Mouse (Mus musculus) heart, embryonic 11.5 days (tissue): Measurements from ENCODE around the gene Dazap2. TPM values are rescaled to one million over a fixed set of nuclear protein-coding genes. Genes with fewer than 3 reads are reported as not detected.

Experiments
- ATAC-seq: fragments of 200-750 bp; cut with Nextera tagmentation; replicated peaks from 2 replicates; pipeline ENCODE4 v1.8.0; 2017; ENCODE audit warnings: moderate library complexity; ENCODE audit not compliant: insufficient number of reproducible peaks, low FRiP score, low TSS enrichment
- H3K27ac ChIP-seq: fragments of 300-500 bp; sonication (generic); 2 replicates; pipeline ENCODE4 v1.5.1; 2014; ENCODE audit warnings: mild to moderate bottlenecking, low read depth, low read length
- H3K27me3 ChIP-seq: fragments of 300-500 bp; sonication (generic); 2 replicates; pipeline ENCODE4 v1.6.1; 2014; ENCODE audit warnings: mild to moderate bottlenecking, low read length, mixed read lengths; ENCODE audit not compliant: control insufficient read depth, insufficient read depth
- H3K36me3 ChIP-seq: fragments of 300-500 bp; sonication (generic); 2 replicates; pipeline ENCODE4 v1.6.1; 2014; ENCODE audit warnings: mild to moderate bottlenecking, low read length, moderate library complexity, mixed read lengths; ENCODE audit not compliant: control insufficient read depth, insufficient read depth
- H3K4me1 ChIP-seq: fragments of 300-500 bp; sonication (generic); 2 replicates; pipeline ENCODE4 v1.6.1; 2014; ENCODE audit warnings: low read length; ENCODE audit not compliant: control insufficient read depth, insufficient read depth
- H3K4me2 ChIP-seq: fragments of 300-500 bp; sonication (generic); 2 replicates; pipeline ENCODE4 v1.6.1; 2014; ENCODE audit warnings: mild to moderate bottlenecking, moderate library complexity
- H3K4me3 ChIP-seq: fragments of 300-500 bp; sonication (generic); 2 replicates; pipeline ENCODE4 v1.5.1; 2014; ENCODE audit warnings: low read depth, low read length
- H3K9ac ChIP-seq: fragments of 300-500 bp; sonication (generic); 2 replicates; pipeline ENCODE4 v1.6.1; 2014; ENCODE audit warnings: mild to moderate bottlenecking, low read depth, low read length, moderate library complexity
- H3K9me3 ChIP-seq: fragments of 300-500 bp; sonication (generic); replicated peaks from 2 replicates; pipeline ENCODE4 v1.6.1; 2016; ENCODE audit warnings: low read length; ENCODE audit not compliant: control insufficient read depth
- WGBS: fragments of 180-500 bp; shearing (Covaris S2); extraction: QIAGEN DNeasy Blood & Tissue Kit; methylation state at CpG from one replicate; pipeline ENCODE4 v1.1.7; 2014; ENCODE audit not compliant: insufficient replicate concordance; 5-methylcytosine and 5-hydroxymethylcytosine counted together
- polyA plus RNA-seq: library from polyadenylated mRNA; unstranded; fragments of >200 nt; fragmentation: Nextera tagmentation; extraction: Ambion mirVana; gene quantifications from 2 replicates; pipeline ENCODE4 v1.2.1, GENCODE M21; 2014

Dazap2 gene
- polyA plus RNA-seq, 1 experiment from 2014 or later: 233 TPM

- H3K4me1 ChIP-seq: 0 out of 2 replicates have a peak, but pooled peaks cover 3% of the 10 kb centered on the region
- WGBS: 95% methylated on average over 1 of the region's 1 CpGs
- no peaks in the 10 kb centered on the region for H3K36me3 ChIP-seq
- no peak overlapping the region for H3K4me2 ChIP-seq
- no peak overlapping the region for H3K9ac ChIP-seq
- no peak overlapping the region for H3K4me3 ChIP-seq
- H3K27me3 ChIP-seq: no peaks in the 10 kb centered on the region
- ATAC-seq: no peak
- no peaks in the 10 kb centered on the region for H3K9me3 ChIP-seq
- H3K27ac ChIP-seq: no peak overlapping the region
Measured at GRCm38 (mm10) chr15:100654271-100654670, 39.1 kb downstream of the Dazap2 start.

DNA sequence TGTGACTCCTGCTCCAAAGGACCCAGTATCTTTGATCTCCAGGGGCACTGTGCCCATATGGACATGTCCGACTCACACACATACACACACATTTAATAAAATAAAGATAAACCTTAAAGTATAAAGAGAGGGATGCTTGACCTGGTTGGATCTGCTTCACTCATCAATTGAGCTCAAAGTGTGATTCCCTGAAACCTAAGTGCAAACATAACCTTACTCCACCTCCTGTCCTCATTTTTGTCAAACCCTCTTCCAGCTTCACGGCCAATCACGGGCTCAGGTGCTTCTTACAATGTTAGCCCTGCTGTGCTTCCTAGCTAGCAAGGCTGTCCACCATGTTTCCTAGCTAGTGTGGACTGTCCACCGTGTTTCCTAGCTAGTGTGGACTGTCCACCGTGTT, 40.1 kb downstream of the Dazap2 start:
- 82% methylated on average over 5 of the region's 5 CpGs for WGBS
- Histone ChIP-seq H3K9ac (no peak overlapping the region), H3K4me1 (0 out of 2 replicates have a peak, but pooled peaks cover 3% of the 10 kb centered on the region), H3K9me3 (no peaks in the 10 kb centered on the region), H3K27ac (no peak overlapping the region), H3K4me3 (no peak overlapping the region), H3K27me3 (no peaks in the 10 kb centered on the region), H3K4me2 (no peak overlapping the region), H3K36me3 (no peaks in the 10 kb centered on the region)
- ATAC-seq: no peak

DNA sequence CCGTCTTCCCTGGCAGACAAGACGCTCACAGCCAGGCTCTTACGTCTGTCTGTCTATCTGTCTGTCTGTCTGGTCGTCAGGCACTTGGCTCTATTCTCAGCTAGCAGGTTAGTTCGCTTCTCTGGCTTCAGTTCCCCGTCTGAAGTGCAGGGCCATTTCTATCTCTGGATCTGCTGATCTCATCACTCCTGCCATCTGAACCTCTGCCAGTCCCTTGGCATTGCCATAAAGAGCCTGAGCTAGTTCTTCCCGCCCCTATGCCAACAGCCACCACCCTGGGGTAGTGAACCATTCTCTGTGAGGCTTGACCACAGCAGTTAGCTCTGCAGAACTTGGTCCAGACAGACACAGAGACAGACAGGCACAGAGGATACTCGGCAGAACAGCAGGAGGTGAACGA, 45.2 kb downstream of the Dazap2 start:
- ATAC-seq: no peak
- H3K27ac ChIP-seq: no peak overlapping the region
- 0 out of 2 replicates have a peak, but pooled peaks cover 3% of the 10 kb centered on the region for H3K4me1 ChIP-seq
- no peaks in the 10 kb centered on the region for H3K9me3 ChIP-seq
- H3K4me2 ChIP-seq: no peak overlapping the region
- no peaks in the 10 kb centered on the region for H3K36me3 ChIP-seq
- no peaks in the 10 kb centered on the region; the same call in 1 of the 2 replicates for H3K27me3 ChIP-seq
- no peak overlapping the region for H3K4me3 ChIP-seq
- H3K9ac ChIP-seq: no peak overlapping the region
- 74% methylated on average over 9 of the region's 9 CpGs for WGBS

- H3K9ac ChIP-seq: no peak overlapping the region
- no peak for ATAC-seq
- H3K27me3 ChIP-seq: no peaks in the 10 kb centered on the region; the same call in 1 of the 2 replicates
- H3K9me3 ChIP-seq: no peaks in the 10 kb centered on the region
- H3K36me3 ChIP-seq: no peaks in the 10 kb centered on the region
- H3K27ac ChIP-seq: no peak overlapping the region
- 0 out of 2 replicates have a peak, but pooled peaks cover 4% of the 10 kb centered on the region for H3K4me1 ChIP-seq
- WGBS: 82% methylated on average over 5 of the region's 5 CpGs
- no peak overlapping the region for H3K4me3 ChIP-seq
- H3K4me2 ChIP-seq: no peak overlapping the region
Measured at GRCm38 (mm10) chr15:100660805-100661204, 45.7 kb downstream of the Dazap2 start.

DNA sequence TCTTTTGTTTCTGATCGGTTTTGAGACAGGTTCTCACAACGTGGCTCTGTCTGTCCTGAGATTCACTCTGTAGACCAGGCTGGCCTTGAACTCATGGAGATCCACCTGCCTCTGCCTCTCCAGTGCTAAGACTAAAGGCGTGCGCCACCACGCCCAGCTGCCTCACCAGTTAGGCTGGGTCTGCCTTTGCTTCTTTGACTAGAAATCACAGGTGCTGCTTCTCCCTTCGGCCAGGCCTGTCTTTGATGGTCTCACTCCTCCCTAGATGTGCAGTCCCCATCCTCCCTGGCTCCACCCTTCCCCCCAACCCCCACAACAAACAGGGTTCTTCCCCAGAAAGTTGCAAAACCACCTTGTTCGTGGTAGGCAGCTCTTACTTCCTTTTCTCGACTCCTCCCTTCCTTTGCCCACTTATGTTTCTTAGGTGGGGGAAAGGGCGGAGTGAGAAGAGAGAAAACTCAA, 49.7 kb downstream of the Dazap2 start:
- 76% methylated on average over 9 of the region's 9 CpGs for WGBS
- Histone ChIP-seq H3K9me3 (no peaks in the 10 kb centered on the region), H3K27ac (no peak overlapping the region), H3K27me3 (no peaks in the 10 kb centered on the region; the same call in 1 of the 2 replicates), H3K4me3 (no peak overlapping the region), H3K4me1 (peaks cover 11% of the 10 kb centered on the region; the same call in 1 of the 2 replicates), H3K36me3 (no peaks in the 10 kb centered on the region), H3K4me2 (no peak overlapping the region), H3K9ac (no peak overlapping the region)
- ATAC-seq: no peak

DNA sequence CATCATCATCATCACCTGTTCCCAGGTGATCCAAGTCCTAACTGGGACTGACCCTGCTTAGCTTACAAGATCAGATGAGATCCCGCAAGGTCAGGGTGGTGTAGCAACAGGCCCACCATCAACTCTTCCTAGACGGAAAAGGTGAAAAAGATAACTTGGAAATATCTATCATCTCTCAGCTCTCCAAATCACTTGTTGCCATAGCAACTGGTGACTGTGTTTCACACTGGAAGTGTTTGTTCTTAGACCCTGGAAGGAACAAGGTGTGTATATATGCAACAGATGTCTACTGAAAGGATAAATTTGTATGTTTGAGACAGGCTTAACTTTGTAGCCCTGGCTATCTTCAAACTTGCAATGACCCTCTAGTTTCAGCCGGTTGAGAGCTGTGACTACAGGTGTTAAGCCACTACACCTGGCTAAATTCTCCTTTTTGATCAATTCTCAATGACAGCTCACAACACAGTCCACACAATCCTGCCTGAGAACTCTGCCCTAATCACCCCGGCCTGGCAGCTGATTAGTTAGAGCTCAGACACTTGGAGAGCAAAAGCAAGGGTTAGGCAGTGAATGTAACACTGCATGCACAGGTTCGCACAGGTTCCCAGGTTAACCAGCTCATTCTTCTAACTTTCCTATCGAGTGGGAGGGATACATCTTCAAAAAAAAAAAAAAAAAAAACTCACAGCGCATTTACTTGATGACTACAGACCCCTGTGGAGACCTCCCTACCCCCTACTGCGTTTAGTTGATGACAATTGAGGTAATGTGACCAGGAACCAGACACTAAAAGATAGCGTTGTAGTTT, 50.5 kb downstream of the Dazap2 start:
- Histone ChIP-seq H3K9ac (no peak overlapping the region), H3K4me2 (peak overlapping the region; percentile 34; the same call in 1 of the 2 replicates), H3K27ac (peak overlapping the region; percentile 32; the same call in 1 of the 2 replicates), H3K36me3 (no peaks in the 10 kb centered on the region), H3K4me1 (peaks cover 11% of the 10 kb centered on the region; the same call in 1 of the 2 replicates), H3K27me3 (no peaks in the 10 kb centered on the region; the same call in 1 of the 2 replicates), H3K9me3 (no peaks in the 10 kb centered on the region), H3K4me3 (no peak overlapping the region)
- no peak for ATAC-seq
- WGBS: 29% methylated on average over 9 of the region's 9 CpGs

- Histone ChIP-seq H3K9me3 (no peaks in the 10 kb centered on the region), H3K4me1 (peaks cover 11% of the 10 kb centered on the region; the same call in 1 of the 2 replicates), H3K4me3 (no peak overlapping the region), H3K27me3 (no peaks in the 10 kb centered on the region; the same call in 1 of the 2 replicates), H3K4me2 (peak overlapping the region; percentile 34), H3K27ac (peak overlapping the region; percentile 32; the same call in 1 of the 2 replicates), H3K9ac (no peak overlapping the region), H3K36me3 (no peaks in the 10 kb centered on the region)
- 2% methylated on average over 7 of the region's 7 CpGs for WGBS
- ATAC-seq: no peak
Measured at GRCm38 (mm10) chr15:100666219-100666696, 51.1 kb downstream of the Dazap2 start.

- Histone ChIP-seq H3K36me3 (no peaks in the 10 kb centered on the region), H3K4me2 (peak overlapping the region; percentile 12; the same call in 1 of the 2 replicates), H3K27me3 (no peaks in the 10 kb centered on the region; the same call in 1 of the 2 replicates), H3K4me1 (peaks cover 11% of the 10 kb centered on the region; the same call in 1 of the 2 replicates), H3K4me3 (no peak overlapping the region), H3K9me3 (no peaks in the 10 kb centered on the region), H3K27ac (peak overlapping the region; percentile 32; the same call in 1 of the 2 replicates), H3K9ac (no peak overlapping the region)
- 10% methylated on average over 12 of the region's 12 CpGs for WGBS
- no peak for ATAC-seq
Measured at GRCm38 (mm10) chr15:100666851-100667250, 51.7 kb downstream of the Dazap2 start.
